Mouse (Mus musculus) E14TG2a.4 (cell line): ENCODE results near the gene Acadl.

Experiments used
- CTCF ChIP-seq: conservative IDR thresholded peaks from 2 replicates; pipeline ENCODE4 v1.5.1; 2014; ENCODE audit warnings: low read length
- NANOG ChIP-seq: IDR thresholded peaks from 2 replicates; pipeline ENCODE4 v1.6.1; 2014; ENCODE audit warnings: borderline replicate concordance, low read length, mixed read lengths
- POU5F1 ChIP-seq: IDR thresholded peaks from 2 replicates; pipeline ENCODE4 v1.6.1; 2014; ENCODE audit warnings: low read length, borderline replicate concordance

- TF ChIP-seq CTCF (no peak), POU5F1 (no peak), NANOG (no peak)
Observed at GRCm38 (mm10) chr1:66865633-66866032, 2.6 kb upstream of the Acadl start.
